Mouse (Mus musculus) brown adipose tissue, adult 24 weeks (tissue): Measurements from ENCODE around the gene Mmp14. TPM values are rescaled to one million over a fixed set of nuclear protein-coding genes. Genes with fewer than 3 reads are reported as not detected.

Experiments
- H3K27ac ChIP-seq: fragments of 200-500 bp; replicated peaks from 2 replicates; pipeline ENCODE4 v1.5.1; 2012; ENCODE audit warnings: low read depth, mild to moderate bottlenecking, low read length
- H3K4me1 ChIP-seq: fragments of 200-500 bp; 2 replicates; pipeline ENCODE4 v1.6.1; 2012; ENCODE audit warnings: low read length, mixed read lengths; ENCODE audit not compliant: control insufficient read depth, insufficient read depth, insufficient read length
- H3K4me3 ChIP-seq: fragments of 200-500 bp; 2 replicates; pipeline ENCODE4 v1.5.1; 2012; ENCODE audit warnings: low read depth, mild to moderate bottlenecking, low read length, moderate library complexity; ENCODE audit not compliant: insufficient read depth
- polyA plus RNA-seq: library from polyadenylated mRNA; stranded (reverse); fragments of >200 nt; gene quantifications from 2 replicates; pipeline ENCODE4 v1.2.4, GENCODE M21; 2012; ENCODE audit not compliant: missing spikeins, insufficient read depth, insufficient read length

Mmp14 gene
- polyA plus RNA-seq, 1 experiment, result 10.9 TPM

GRCm38 (mm10) chr14:54425540-54425939 is 5.9 kb upstream of the Mmp14 start:
- H3K4me3 ChIP-seq, result no peak overlapping the region
- H3K27ac ChIP-seq, result no peak overlapping the region
- peaks cover 6% of the 10 kb centered on the region; the same call in 1 of the 2 replicates for H3K4me1 ChIP-seq

- H3K27ac ChIP-seq, result peak overlapping the region; percentile 85
- peak overlapping the region; percentile 75 for H3K4me3 ChIP-seq
- peaks cover 10% of the 10 kb centered on the region; the same call in 1 of the 2 replicates for H3K4me1 ChIP-seq
Measured at GRCm38 (mm10) chr14:54426003-54426688, 5.3 kb upstream of the Mmp14 start.

- Histone ChIP-seq H3K4me1 (peaks cover 10% of the 10 kb centered on the region; the same call in 1 of the 2 replicates), H3K27ac (peak within 1 kb of the TSS; percentile 85), H3K4me3 (peak within 1 kb of the TSS; percentile 75)
Measured at GRCm38 (mm10) chr14:54426689-54427398, 4.6 kb upstream of the Mmp14 start, which contains the start of gene Mrpl52. Mrpl52 (plus strand) TSS chr14:54426909.

GRCm38 (mm10) chr14:54427696-54428095 is 3.7 kb upstream of the Mmp14 start:
- H3K27ac ChIP-seq, result no peak overlapping the region
- peaks cover 10% of the 10 kb centered on the region; the same call in 1 of the 2 replicates for H3K4me1 ChIP-seq
- no peak overlapping the region for H3K4me3 ChIP-seq

GRCm38 (mm10) chr14:54428421-54428820 is 3.0 kb upstream of the Mmp14 start:
- no peak overlapping the region for H3K4me3 ChIP-seq
- peaks cover 10% of the 10 kb centered on the region for H3K4me1 ChIP-seq
- H3K27ac ChIP-seq, result no peak overlapping the region

GRCm38 (mm10) chr14:54429332-54430093 is 1.9 kb upstream of the Mmp14 start:
- no peak overlapping the region for H3K27ac ChIP-seq
- no peak overlapping the region for H3K4me3 ChIP-seq
- H3K4me1 ChIP-seq, result peaks cover 10% of the 10 kb centered on the region

- Histone ChIP-seq H3K4me1 (peaks cover 10% of the 10 kb centered on the region), H3K4me3 (peak overlapping the region; percentile 75), H3K27ac (peak overlapping the region; percentile 26)
Measured at GRCm38 (mm10) chr14:54430406-54431145, 836 bp upstream of the Mmp14 start.

- peak overlapping the region; percentile 75 for H3K4me3 ChIP-seq
- H3K27ac ChIP-seq, result peak overlapping the region; percentile 63
- peaks cover 6% of the 10 kb centered on the region for H3K4me1 ChIP-seq
Measured at GRCm38 (mm10) chr14:54432078-54432836, 845 bp downstream of the Mmp14 start.

GRCm38 (mm10) chr14:54432837-54433830 is 1.7 kb downstream of the Mmp14 start:
- H3K27ac ChIP-seq, result peak overlapping the region; percentile 43
- H3K4me1 ChIP-seq, result peaks cover 6% of the 10 kb centered on the region
- H3K4me3 ChIP-seq, result peak overlapping the region; percentile 75

- H3K4me3 ChIP-seq, result peak overlapping the region; percentile 75
- no peak overlapping the region for H3K27ac ChIP-seq
- H3K4me1 ChIP-seq, result peaks cover 6% of the 10 kb centered on the region
Measured at GRCm38 (mm10) chr14:54433941-54434531, 2.6 kb downstream of the Mmp14 start.

- Histone ChIP-seq H3K4me1 (peaks cover 5% of the 10 kb centered on the region), H3K27ac (no peak overlapping the region), H3K4me3 (no peak overlapping the region)
Measured at GRCm38 (mm10) chr14:54435194-54435918, 3.9 kb downstream of the Mmp14 start.

GRCm38 (mm10) chr14:54439155-54439554 is 7.7 kb downstream of the Mmp14 start:
- H3K4me1 ChIP-seq, result no peaks in the 10 kb centered on the region
- no peak overlapping the region for H3K27ac ChIP-seq
- H3K4me3 ChIP-seq, result no peak overlapping the region
